Mouse (Mus musculus) lung, postnatal 0 days (tissue): ENCODE measurements around the gene Cfap61. TPM values are rescaled to one million over a fixed set of nuclear protein-coding genes. Genes with fewer than 3 reads are reported as not detected.

Experiments used
- ATAC-seq: fragments of 200-750 bp; cut with Nextera tagmentation; 2 replicates; pipeline ENCODE4 v1.8.0; 2017; ENCODE audit warnings: moderate library complexity
- DNase-seq: peaks from one replicate; pipeline ENCODE4 v3.0.0-alpha.2; 2016; ENCODE audit warnings: low spot score
- H3K27ac ChIP-seq: fragments of 300-500 bp; sonication (generic); 2 replicates; pipeline ENCODE4 v1.5.1; 2014; ENCODE audit warnings: antibody characterized with exemption, mild to moderate bottlenecking, low read length, mixed read lengths
- H3K27me3 ChIP-seq: fragments of 300-500 bp; sonication (generic); replicated peaks from 2 replicates; pipeline ENCODE4 v1.6.1; 2014; ENCODE audit warnings: low read length, mixed read lengths; ENCODE audit not compliant: insufficient read depth
- H3K36me3 ChIP-seq: fragments of 300-500 bp; sonication (generic); 2 replicates; pipeline ENCODE4 v1.6.1; 2014; ENCODE audit warnings: low read length, mixed read lengths; ENCODE audit not compliant: insufficient read depth
- H3K4me1 ChIP-seq: fragments of 300-500 bp; sonication (generic); 2 replicates; pipeline ENCODE4 v1.6.1; 2014; ENCODE audit warnings: antibody characterized with exemption, low read depth, low read length, mixed read lengths; ENCODE audit not compliant: insufficient read depth
- H3K4me2 ChIP-seq: fragments of 300-500 bp; sonication (generic); replicated peaks from 2 replicates; pipeline ENCODE4 v1.6.1; 2014; ENCODE audit warnings: low read depth, mild to moderate bottlenecking, low read length, moderate library complexity, mixed read lengths
- H3K4me3 ChIP-seq: fragments of 300-500 bp; sonication (generic); 2 replicates; pipeline ENCODE4 v1.5.1; 2014; ENCODE audit warnings: low read depth, low read length
- H3K9ac ChIP-seq: fragments of 300-500 bp; sonication (generic); replicated peaks from 2 replicates; pipeline ENCODE4 v1.6.1; 2014; ENCODE audit warnings: low read depth, mild to moderate bottlenecking
- H3K9me3 ChIP-seq: fragments of 300-500 bp; sonication (generic); 2 replicates; pipeline ENCODE4 v1.6.1; 2016; ENCODE audit warnings: low read length, mixed read lengths
- CTCF ChIP-seq: IDR thresholded peaks from 2 replicates; pipeline ENCODE4 v1.5.1; 2016; ENCODE audit warnings: antibody characterized with exemption, mild to moderate bottlenecking
- EP300 ChIP-seq: IDR thresholded peaks from 2 replicates; pipeline ENCODE4 v1.6.1; 2016; ENCODE audit warnings: antibody characterized with exemption, mild to moderate bottlenecking, control low read depth
- WGBS: fragments of 180-500 bp; shearing (Covaris S2); extraction: QIAGEN DNeasy Blood & Tissue Kit; methylation state at CpG from one replicate; pipeline ENCODE4 v1.1.7; 2014; 5-methylcytosine and 5-hydroxymethylcytosine counted together
- polyA plus RNA-seq: library from polyadenylated mRNA; unstranded; fragments of >200 nt; fragmentation: Nextera tagmentation; extraction: Ambion mirVana; gene quantifications from 2 replicates; pipeline ENCODE4 v1.2.1, GENCODE M21; 2015

Cfap61 gene
- polyA plus RNA-seq, 1 experiment from 2014 or later: 4.9 TPM

DNA sequence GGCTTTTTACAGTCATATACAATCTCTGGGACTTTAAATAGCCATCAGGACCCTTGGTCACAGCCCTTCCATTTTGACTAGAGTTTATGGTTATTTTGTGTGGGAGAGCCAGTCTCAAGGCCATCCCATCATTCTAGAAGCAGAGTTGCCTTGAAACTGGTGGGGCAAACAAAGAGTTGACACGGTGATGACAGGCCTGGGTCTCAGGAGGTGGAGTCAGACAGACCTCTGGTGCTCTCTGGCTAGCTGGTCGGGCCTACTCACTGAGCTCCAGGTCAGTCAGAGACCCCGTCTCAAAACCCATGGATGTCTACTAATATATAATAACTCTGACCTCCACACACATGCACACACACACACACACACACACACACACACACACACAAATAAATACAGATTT lies 206.1 kb downstream of the Cfap61 start:
- H3K4me3 ChIP-seq: no peak overlapping the region
- H3K36me3 ChIP-seq: no peaks in the 10 kb centered on the region
- H3K27ac ChIP-seq: no peak overlapping the region
- WGBS: 75% methylated on average over 3 of the region's 3 CpGs
- H3K4me2 ChIP-seq: no peak overlapping the region
- no peak overlapping the region for H3K9ac ChIP-seq
- TF ChIP-seq EP300 (no peak), CTCF (no peak)
- DNase-seq (no peak), ATAC-seq (no peak)
- H3K4me1 ChIP-seq: no peaks in the 10 kb centered on the region
- no peaks in the 10 kb centered on the region for H3K27me3 ChIP-seq
- no peaks in the 10 kb centered on the region for H3K9me3 ChIP-seq

- H3K36me3 ChIP-seq: no peaks in the 10 kb centered on the region
Measured at GRCm38 (mm10) chr2:146147306-146147705, 212.7 kb downstream of the Cfap61 start.

GRCm38 (mm10) chr2:146147801-146148200 lies 213.2 kb downstream of the Cfap61 start:
- no peak for ATAC-seq
- H3K4me2 ChIP-seq: no peak overlapping the region
- WGBS: 86% methylated on average over 5 of the region's 5 CpGs

More at GRCm38 (mm10) chr2:146147306-146147705, 212.7 kb downstream of the Cfap61 start:
- H3K4me1 ChIP-seq: no peaks in the 10 kb centered on the region
- H3K4me2 ChIP-seq: no peak overlapping the region
- no peaks in the 10 kb centered on the region for H3K27me3 ChIP-seq
- no peak for DNase-seq
- H3K9me3 ChIP-seq: no peaks in the 10 kb centered on the region
- ATAC-seq: no peak
- no peak overlapping the region for H3K9ac ChIP-seq
- TF ChIP-seq CTCF: no peak
- no peak for TF ChIP-seq EP300
- H3K4me3 ChIP-seq: no peak overlapping the region
- H3K27ac ChIP-seq: no peak overlapping the region
- WGBS: 67% methylated on average over 4 of the region's 4 CpGs

GRCm38 (mm10) chr2:146149206-146149974 lies 214.8 kb downstream of the Cfap61 start:
- no peak overlapping the region for H3K9ac ChIP-seq
- DNase-seq (no peak), ATAC-seq (no peak)
- H3K9me3 ChIP-seq: no peaks in the 10 kb centered on the region
- H3K27me3 ChIP-seq: no peaks in the 10 kb centered on the region
- H3K36me3 ChIP-seq: no peaks in the 10 kb centered on the region
- no peak overlapping the region for H3K4me3 ChIP-seq
- no peak for TF ChIP-seq EP300
- TF ChIP-seq CTCF: no peak
- no peaks in the 10 kb centered on the region for H3K4me1 ChIP-seq
- WGBS: 85% methylated on average over 15 of the region's 15 CpGs
- H3K4me2 ChIP-seq: no peak overlapping the region
- no peak overlapping the region for H3K27ac ChIP-seq

More at GRCm38 (mm10) chr2:146147801-146148200, 213.2 kb downstream of the Cfap61 start:
- no peak overlapping the region for H3K4me3 ChIP-seq
- H3K4me1 ChIP-seq: no peaks in the 10 kb centered on the region
- H3K36me3 ChIP-seq: no peaks in the 10 kb centered on the region
- no peaks in the 10 kb centered on the region for H3K9me3 ChIP-seq
- no peak overlapping the region for H3K27ac ChIP-seq
- no peak for DNase-seq
- TF ChIP-seq EP300 (no peak), CTCF (no peak)
- H3K9ac ChIP-seq: no peak overlapping the region
- H3K27me3 ChIP-seq: no peaks in the 10 kb centered on the region

- peak; percentile 31 for DNase-seq
- Histone ChIP-seq H3K9ac (no peak overlapping the region), H3K9me3 (no peaks in the 10 kb centered on the region), H3K27ac (no peak overlapping the region), H3K4me3 (no peak overlapping the region), H3K4me1 (no peaks in the 10 kb centered on the region), H3K4me2 (no peak overlapping the region), H3K27me3 (no peaks in the 10 kb centered on the region), H3K36me3 (no peaks in the 10 kb centered on the region)
- 54% methylated on average over 14 of the region's 14 CpGs for WGBS
- peak; percentile 79 for ATAC-seq
- no peak for TF ChIP-seq EP300
Measured at GRCm38 (mm10) chr2:146168017-146168803, 233.6 kb downstream of the Cfap61 start.

DNA sequence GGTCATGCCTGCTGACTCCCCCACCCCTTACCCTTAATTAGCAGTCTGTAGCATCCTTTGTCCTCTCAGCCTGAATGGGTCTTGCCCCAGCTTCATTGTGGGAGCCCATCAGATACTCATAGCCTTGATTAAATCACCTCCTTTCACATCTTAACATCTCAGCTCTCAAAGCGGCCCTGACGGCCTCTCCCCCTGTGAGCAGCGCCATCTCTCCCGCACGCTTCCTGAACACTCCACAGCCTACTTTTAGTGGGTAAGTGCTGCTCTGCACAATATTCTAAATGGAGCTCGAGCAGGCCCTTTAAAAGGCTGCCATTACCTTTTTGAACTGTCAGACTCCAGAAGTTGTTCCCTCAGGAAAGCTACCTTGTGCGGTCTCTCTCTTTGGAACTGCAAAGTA lies 234.9 kb downstream of the Cfap61 start:
- Histone ChIP-seq H3K27me3 (no peaks in the 10 kb centered on the region), H3K4me3 (no peak overlapping the region), H3K9me3 (no peaks in the 10 kb centered on the region), H3K9ac (no peak overlapping the region), H3K4me1 (no peaks in the 10 kb centered on the region), H3K4me2 (no peak overlapping the region), H3K36me3 (no peaks in the 10 kb centered on the region), H3K27ac (no peak overlapping the region)
- no peak for TF ChIP-seq EP300
- no peak for TF ChIP-seq CTCF
- DNase-seq (no peak), ATAC-seq (no peak)
- WGBS: 79% methylated on average over 7 of the region's 7 CpGs
